Mouse (Mus musculus) spleen, adult 2 months (tissue): ENCODE results near the gene Slc25a26. TPM values are rescaled to one million over a fixed set of nuclear protein-coding genes. Genes with fewer than 3 reads are reported as not detected.

Experiments
- DNase-seq, 2 experiments: peaks; one replicate each; pipeline versions ENCODE4 v3.0.0 to v3.0.0-alpha.2; 2012 to 2021; ENCODE audit warnings: low spot score in 2 of 2, low read depth in 1 of 2
- H3K27ac ChIP-seq: fragments of 200-500 bp; 2 replicates; pipeline ENCODE4 v1.5.1; 2012; ENCODE audit warnings: low read length, inconsistent platforms; ENCODE audit not compliant: insufficient read depth
- H3K27me3 ChIP-seq: fragments of 200-500 bp; 2 replicates; pipeline ENCODE4 v1.6.1; 2012; ENCODE audit warnings: mild to moderate bottlenecking, moderate library complexity, low read length, inconsistent platforms; ENCODE audit not compliant: control insufficient read depth, insufficient read depth
- H3K36me3 ChIP-seq: fragments of 200-500 bp; 2 replicates; pipeline ENCODE4 v1.6.1; 2012; ENCODE audit warnings: mild to moderate bottlenecking, low read length, inconsistent platforms; ENCODE audit not compliant: control insufficient read depth, insufficient read depth
- H3K4me1 ChIP-seq: fragments of 200-500 bp; 2 replicates; pipeline ENCODE4 v1.6.1; 2011; ENCODE audit warnings: inconsistent platforms; ENCODE audit not compliant: control insufficient read depth, insufficient read depth, insufficient read length
- H3K4me3 ChIP-seq: fragments of 200-500 bp; 2 replicates; pipeline ENCODE4 v1.5.1; 2011; ENCODE audit warnings: mild to moderate bottlenecking, inconsistent platforms; ENCODE audit not compliant: insufficient read depth, insufficient read length; ENCODE audit errors: extremely low read depth
- CTCF ChIP-seq: fragments of 200-500 bp; IDR thresholded peaks from 2 replicates; pipeline ENCODE4 v1.5.1; 2011; ENCODE audit warnings: mild to moderate bottlenecking, inconsistent platforms; ENCODE audit not compliant: insufficient read depth, insufficient read length, insufficient replicate concordance; ENCODE audit errors: extremely low read depth
- POLR2A ChIP-seq: fragments of 200-500 bp; IDR thresholded peaks from 2 replicates; pipeline ENCODE4 v1.6.1; 2011; ENCODE audit warnings: low read depth, low read length, inconsistent platforms
- whole genome bisulfite sequencing: fragments of 180-500 bp; shearing (Covaris S2); methylation state at CpG from one replicate; pipeline ENCODE4 v1.1.7; 2018; 5-methylcytosine and 5-hydroxymethylcytosine counted together
- polyA plus RNA-seq: library from polyadenylated mRNA; depleted of rRNA; stranded (reverse); fragments of >200 nt; gene quantifications from 2 replicates; pipeline ENCODE4 v1.2.3, GENCODE M21; 2012; rRNA removed

Slc25a26 gene
- polyA plus RNA-seq, 1 experiment, result 7.6 TPM

GRCm38 (mm10) chr6:94651541-94651940, 151.4 kb downstream of the Slc25a26 start:
- no peak overlapping the region for H3K4me3 ChIP-seq
- TF ChIP-seq CTCF (no peak), POLR2A (no peak)
- no peaks in the 10 kb centered on the region for H3K27me3 ChIP-seq
- no peak overlapping the region for H3K27ac ChIP-seq
- no peak for DNase-seq
- 0 out of 2 replicates have a peak, but pooled peaks cover 3% of the 10 kb centered on the region for H3K4me1 ChIP-seq
- 91% methylated on average over 17 of the region's 17 CpGs for WGBS
- H3K36me3 ChIP-seq, result no peaks in the 10 kb centered on the region

GRCm38 (mm10) chr6:94652659-94653213, 152.6 kb downstream of the Slc25a26 start:
- Histone ChIP-seq H3K27ac (no peak overlapping the region), H3K4me1 (0 out of 2 replicates have a peak, but pooled peaks cover 2% of the 10 kb centered on the region), H3K27me3 (no peaks in the 10 kb centered on the region), H3K4me3 (no peak overlapping the region), H3K36me3 (no peaks in the 10 kb centered on the region)
- DNase-seq, result no peak
- 89% methylated on average over 6 of the region's 6 CpGs for WGBS
- TF ChIP-seq CTCF, result no peak
- TF ChIP-seq POLR2A, result no peak

- DNase-seq, result no peak
- no peaks in the 10 kb centered on the region for H3K36me3 ChIP-seq
- TF ChIP-seq CTCF, result no peak
- no peak for TF ChIP-seq POLR2A
- H3K27me3 ChIP-seq, result no peaks in the 10 kb centered on the region
- H3K27ac ChIP-seq, result no peak overlapping the region
- H3K4me3 ChIP-seq, result no peak overlapping the region
- H3K4me1 ChIP-seq, result no peaks in the 10 kb centered on the region
- 85% methylated on average over 10 of the region's 10 CpGs for WGBS
Measured at GRCm38 (mm10) chr6:94653388-94654316, 153.5 kb downstream of the Slc25a26 start.

Other genes with a start within 250 kb of the Slc25a26 start
- 1.4 and 1.6 TPM in 2 replicates for gene Magi1, start 216.4 kb upstream of the Slc25a26 start, polyA plus RNA-seq
- 7.4 and 8.1 TPM in 2 replicates for gene Lrig1, start 199.8 kb downstream of the Slc25a26 start, polyA plus RNA-seq